Mouse (Mus musculus) embryonic facial prominence, embryonic 13.5 days (tissue): ENCODE results near the gene Josd2. TPM values are rescaled to one million over a fixed set of nuclear protein-coding genes. Genes with fewer than 3 reads are reported as not detected.

Experiments
- ATAC-seq: fragments of 200-750 bp; cut with Nextera tagmentation; 2 replicates; pipeline ENCODE4 v1.8.0; 2017; ENCODE audit warnings: low read depth; ENCODE audit not compliant: insufficient number of reproducible peaks, insufficient read depth, low FRiP score, low TSS enrichment
- H3K27ac ChIP-seq: fragments of 300-500 bp; sonication (generic); 2 replicates; pipeline ENCODE4 v1.5.1; 2015; ENCODE audit warnings: moderate library complexity, mild to moderate bottlenecking, inconsistent platforms
- H3K27me3 ChIP-seq: fragments of 300-500 bp; sonication (generic); 2 replicates; pipeline ENCODE4 v1.6.1; 2015; ENCODE audit warnings: mild to moderate bottlenecking, inconsistent platforms
- H3K36me3 ChIP-seq: fragments of 300-500 bp; sonication (generic); 2 replicates; pipeline ENCODE4 v1.6.1; 2015; ENCODE audit warnings: mild to moderate bottlenecking, inconsistent platforms
- H3K4me1 ChIP-seq: fragments of 300-500 bp; sonication (generic); 2 replicates; pipeline ENCODE4 v1.6.1; 2015; ENCODE audit warnings: inconsistent platforms
- H3K4me2 ChIP-seq: fragments of 300-500 bp; sonication (generic); 2 replicates; pipeline ENCODE4 v1.6.1; 2015; ENCODE audit warnings: moderate library complexity, mild to moderate bottlenecking, inconsistent platforms
- H3K4me3 ChIP-seq: fragments of 300-500 bp; sonication (generic); 2 replicates; pipeline ENCODE4 v1.5.1; 2015; ENCODE audit warnings: mild to moderate bottlenecking, inconsistent platforms
- H3K9ac ChIP-seq: fragments of 300-500 bp; sonication (generic); 2 replicates; pipeline ENCODE4 v1.6.1; 2015; ENCODE audit warnings: mild to moderate bottlenecking, inconsistent platforms
- H3K9me3 ChIP-seq: fragments of 300-500 bp; sonication (generic); 2 replicates; pipeline ENCODE4 v1.6.1; 2016; ENCODE audit warnings: inconsistent platforms
- WGBS: fragments of 180-500 bp; shearing (Covaris S2); methylation state at CpG from one replicate; pipeline ENCODE4 v1.1.7; 2015; ENCODE audit warnings: mixed read lengths; 5-methylcytosine and 5-hydroxymethylcytosine counted together
- polyA plus RNA-seq: library from polyadenylated mRNA; unstranded; fragments of >200 nt; fragmentation: Nextera tagmentation; extraction: Ambion mirVana; gene quantifications from 2 replicates; pipeline ENCODE4 v1.2.1, GENCODE M21; 2015

Josd2 gene
- polyA plus RNA-seq, 1 experiment from 2014 or later, result 93.6 TPM

DNA sequence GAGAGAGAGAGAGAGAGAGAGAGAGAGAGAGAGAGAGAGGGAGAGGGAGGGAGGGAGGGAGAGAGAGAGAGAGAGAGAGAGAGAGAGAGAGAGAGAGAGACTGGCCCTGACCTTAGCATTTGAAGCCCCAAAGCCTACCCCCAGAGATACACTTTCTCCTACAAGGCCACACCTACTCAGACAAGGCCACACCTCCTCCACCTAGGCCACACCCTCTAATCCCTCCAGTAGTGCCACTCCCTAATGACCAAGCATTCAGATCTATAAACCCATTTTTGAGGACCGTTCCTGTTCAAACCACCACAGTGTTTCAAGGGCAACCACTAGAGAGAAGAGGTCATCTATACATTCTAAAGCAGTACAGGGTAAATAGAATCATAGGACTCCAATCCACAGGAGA is 11.5 kb upstream of the Josd2 start:
- Histone ChIP-seq H3K9me3 (no peaks in the 10 kb centered on the region), H3K4me2 (no peak overlapping the region), H3K36me3 (peaks cover 18% of the 10 kb centered on the region), H3K27me3 (peaks cover 23% of the 10 kb centered on the region), H3K27ac (no peak overlapping the region), H3K4me3 (no peak overlapping the region), H3K9ac (no peak overlapping the region), H3K4me1 (no peaks in the 10 kb centered on the region; the same call in 1 of the 2 replicates)
- no peak for ATAC-seq
- 95% methylated on average over 1 of the region's 1 CpGs for WGBS

DNA sequence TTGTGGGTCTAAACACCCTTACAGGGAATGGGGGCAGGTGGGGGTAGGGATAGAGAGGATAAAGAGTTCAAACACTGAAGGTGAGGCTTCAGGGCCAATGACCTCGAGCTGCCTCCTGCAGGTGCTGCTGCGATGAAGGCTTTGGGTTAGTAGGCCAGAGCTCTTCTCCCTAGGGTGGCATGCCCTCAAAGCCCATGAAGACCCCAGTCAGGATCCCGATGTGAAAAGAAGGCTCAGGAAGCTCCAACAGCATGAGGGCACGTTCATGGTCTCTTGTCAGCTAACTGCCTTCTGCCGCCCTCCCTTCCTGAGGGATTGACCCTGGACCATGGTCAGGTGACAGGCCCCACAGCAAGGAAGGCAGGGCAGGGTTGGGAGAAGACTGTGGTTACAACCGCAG is 7.7 kb upstream of the Josd2 start:
- WGBS, result 79% methylated on average over 6 of the region's 6 CpGs
- Histone ChIP-seq H3K4me3 (no peak overlapping the region), H3K27me3 (peaks cover 59% of the 10 kb centered on the region)

DNA sequence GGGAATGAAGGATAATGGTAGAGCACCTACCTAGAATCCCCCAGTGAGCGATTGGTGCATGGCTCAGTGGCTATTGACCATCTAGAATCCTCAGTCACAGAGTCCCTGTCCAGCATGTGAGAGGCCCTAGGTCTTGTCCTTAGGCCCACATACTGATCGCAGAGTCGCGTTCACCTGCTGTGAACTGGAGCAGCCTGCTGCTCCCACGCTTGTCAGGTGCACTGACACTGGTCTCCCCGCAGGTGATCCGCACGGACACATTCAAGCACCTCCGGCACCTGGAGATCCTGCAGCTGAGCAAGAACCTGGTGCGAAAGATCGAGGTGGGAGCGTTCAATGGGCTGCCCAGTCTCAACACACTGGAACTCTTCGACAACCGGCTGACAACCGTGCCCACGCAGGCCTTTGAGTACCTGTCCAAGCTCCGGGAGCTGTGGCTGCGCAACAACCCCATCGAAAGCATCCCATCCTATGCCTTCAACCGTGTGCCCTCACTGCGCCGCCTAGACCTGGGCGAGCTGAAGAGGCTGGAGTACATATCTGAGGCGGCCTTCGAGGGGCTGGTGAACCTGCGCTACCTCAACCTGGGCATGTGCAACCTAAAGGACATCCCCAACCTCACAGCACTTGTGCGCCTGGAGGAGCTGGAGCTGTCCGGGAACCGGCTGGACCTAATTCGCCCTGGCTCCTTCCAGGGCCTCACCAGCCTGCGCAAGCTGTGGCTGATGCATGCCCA is 6.8 kb upstream of the Josd2 start:
- H3K9me3 ChIP-seq, result no peaks in the 10 kb centered on the region
- H3K4me1 ChIP-seq, result peaks cover 10% of the 10 kb centered on the region
- peaks cover 63% of the 10 kb centered on the region for H3K27me3 ChIP-seq
- no peak overlapping the region for H3K9ac ChIP-seq
- H3K4me3 ChIP-seq, result no peak overlapping the region
- 76% methylated on average over 31 of the region's 31 CpGs for WGBS
- no peak overlapping the region for H3K27ac ChIP-seq
- ATAC-seq, result no peak
- no peak overlapping the region for H3K4me2 ChIP-seq
- H3K36me3 ChIP-seq, result peaks cover 33% of the 10 kb centered on the region

More for the DNA sequence above, 7.7 kb upstream of the Josd2 start:
- H3K27ac ChIP-seq, result no peak overlapping the region
- H3K4me2 ChIP-seq, result no peak overlapping the region
- no peaks in the 10 kb centered on the region for H3K9me3 ChIP-seq
- ATAC-seq, result no peak
- peaks cover 10% of the 10 kb centered on the region for H3K4me1 ChIP-seq
- peaks cover 33% of the 10 kb centered on the region for H3K36me3 ChIP-seq
- H3K9ac ChIP-seq, result no peak overlapping the region

DNA sequence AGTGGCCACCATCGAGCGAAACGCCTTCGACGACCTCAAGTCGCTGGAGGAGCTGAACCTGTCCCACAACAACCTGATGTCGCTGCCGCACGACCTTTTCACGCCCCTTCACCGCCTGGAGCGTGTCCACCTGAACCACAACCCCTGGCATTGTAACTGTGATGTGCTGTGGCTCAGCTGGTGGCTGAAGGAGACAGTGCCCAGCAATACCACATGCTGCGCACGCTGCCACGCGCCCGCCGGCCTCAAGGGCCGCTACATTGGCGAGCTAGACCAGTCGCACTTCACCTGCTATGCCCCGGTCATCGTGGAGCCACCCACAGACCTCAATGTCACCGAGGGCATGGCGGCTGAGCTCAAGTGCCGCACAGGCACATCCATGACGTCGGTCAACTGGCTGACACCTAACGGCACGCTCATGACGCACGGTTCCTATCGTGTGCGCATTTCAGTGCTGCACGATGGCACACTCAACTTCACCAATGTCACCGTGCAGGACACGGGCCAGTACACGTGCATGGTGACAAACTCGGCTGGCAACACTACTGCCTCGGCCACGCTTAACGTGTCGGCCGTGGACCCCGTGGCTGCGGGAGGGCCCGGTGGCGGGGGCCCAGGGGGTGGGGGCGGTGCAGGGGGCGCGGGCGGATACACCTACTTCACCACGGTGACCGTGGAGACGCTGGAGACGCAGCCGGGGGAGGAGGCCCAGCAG is 6.1 kb upstream of the Josd2 start:
- WGBS, result 72% methylated on average over 57 of the region's 57 CpGs
- Histone ChIP-seq H3K4me3 (0 out of 2 replicates have a peak overlapping the region, but pooled peaks have one; percentile 31), H3K4me1 (peaks cover 12% of the 10 kb centered on the region), H3K4me2 (peak overlapping the region; percentile 58; the same call in 1 of the 2 replicates), H3K27me3 (peaks cover 63% of the 10 kb centered on the region), H3K27ac (no peak overlapping the region), H3K9me3 (no peaks in the 10 kb centered on the region), H3K36me3 (peaks cover 33% of the 10 kb centered on the region), H3K9ac (no peak overlapping the region)
- ATAC-seq, result peak; percentile 6; the same call in 1 of the 2 replicates

DNA sequence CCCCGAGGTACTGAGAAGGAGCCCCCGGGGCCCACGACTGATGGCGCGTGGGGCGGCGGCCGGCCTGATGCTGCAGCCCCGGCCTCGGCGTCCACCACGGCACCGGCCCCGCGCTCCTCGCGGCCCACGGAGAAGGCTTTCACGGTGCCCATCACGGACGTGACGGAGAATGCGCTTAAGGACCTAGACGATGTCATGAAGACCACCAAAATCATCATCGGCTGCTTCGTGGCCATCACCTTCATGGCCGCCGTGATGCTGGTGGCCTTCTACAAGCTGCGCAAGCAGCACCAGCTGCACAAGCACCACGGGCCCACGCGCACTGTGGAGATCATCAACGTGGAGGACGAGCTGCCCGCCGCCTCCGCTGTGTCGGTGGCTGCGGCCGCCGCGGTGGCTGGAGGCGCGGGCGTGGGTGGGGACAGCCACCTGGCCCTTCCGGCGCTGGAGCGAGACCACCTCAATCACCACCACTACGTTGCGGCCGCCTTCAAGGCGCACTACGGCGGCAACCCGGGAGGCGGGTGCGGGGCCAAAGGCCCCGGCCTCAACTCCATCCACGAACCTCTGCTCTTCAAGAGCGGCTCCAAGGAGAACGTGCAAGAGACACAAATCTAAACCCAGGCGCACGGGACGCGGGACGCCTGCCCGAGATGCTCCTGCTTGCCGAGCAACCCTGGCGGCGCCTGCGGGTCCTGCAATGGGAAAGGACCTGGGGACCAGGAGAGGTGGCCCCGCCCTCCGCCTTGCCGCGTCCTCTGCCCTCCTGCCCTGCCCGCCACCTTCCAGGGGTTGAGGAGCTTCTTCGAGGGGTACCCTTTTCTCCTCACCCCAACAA is 5.3 kb upstream of the Josd2 start:
- no peak overlapping the region for H3K27ac ChIP-seq
- ATAC-seq, result no peak
- peaks cover 63% of the 10 kb centered on the region for H3K27me3 ChIP-seq
- H3K4me1 ChIP-seq, result peaks cover 20% of the 10 kb centered on the region
- peaks cover 31% of the 10 kb centered on the region for H3K36me3 ChIP-seq
- peak overlapping the region; percentile 31 for H3K4me3 ChIP-seq
- 0 out of 2 replicates have a peak overlapping the region, but pooled peaks have one; percentile 46 for H3K9ac ChIP-seq
- peak overlapping the region; percentile 58 for H3K4me2 ChIP-seq
- WGBS, result 26% methylated on average over 74 of the region's 77 CpGs
- no peaks in the 10 kb centered on the region for H3K9me3 ChIP-seq

DNA sequence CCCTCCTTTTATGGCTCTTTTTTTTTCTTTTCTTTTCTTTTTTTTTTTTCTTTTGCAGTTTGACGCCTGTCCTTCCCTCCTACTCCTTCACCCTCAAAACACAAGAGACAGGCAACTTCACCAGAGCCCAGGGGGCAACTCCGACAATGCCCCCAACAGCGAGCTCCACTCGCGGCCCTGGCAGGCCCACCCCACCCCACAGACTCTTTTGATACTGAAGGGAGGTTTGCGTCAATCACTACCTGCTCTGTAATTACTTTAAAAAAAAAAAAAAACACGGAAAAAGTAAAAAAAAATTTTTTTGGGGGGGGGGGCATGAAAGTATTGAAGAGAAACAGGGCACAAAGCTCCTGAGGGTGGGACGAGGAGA is 4.7 kb upstream of the Josd2 start:
- H3K9me3 ChIP-seq, result no peaks in the 10 kb centered on the region
- peaks cover 63% of the 10 kb centered on the region for H3K27me3 ChIP-seq
- WGBS, result 26% methylated on average over 8 of the region's 8 CpGs
- H3K9ac ChIP-seq, result no peak overlapping the region
- no peak overlapping the region for H3K27ac ChIP-seq
- peaks cover 27% of the 10 kb centered on the region for H3K36me3 ChIP-seq
- H3K4me2 ChIP-seq, result peak overlapping the region; percentile 58
- ATAC-seq, result no peak
- no peak overlapping the region for H3K4me3 ChIP-seq
- peaks cover 21% of the 10 kb centered on the region for H3K4me1 ChIP-seq

DNA sequence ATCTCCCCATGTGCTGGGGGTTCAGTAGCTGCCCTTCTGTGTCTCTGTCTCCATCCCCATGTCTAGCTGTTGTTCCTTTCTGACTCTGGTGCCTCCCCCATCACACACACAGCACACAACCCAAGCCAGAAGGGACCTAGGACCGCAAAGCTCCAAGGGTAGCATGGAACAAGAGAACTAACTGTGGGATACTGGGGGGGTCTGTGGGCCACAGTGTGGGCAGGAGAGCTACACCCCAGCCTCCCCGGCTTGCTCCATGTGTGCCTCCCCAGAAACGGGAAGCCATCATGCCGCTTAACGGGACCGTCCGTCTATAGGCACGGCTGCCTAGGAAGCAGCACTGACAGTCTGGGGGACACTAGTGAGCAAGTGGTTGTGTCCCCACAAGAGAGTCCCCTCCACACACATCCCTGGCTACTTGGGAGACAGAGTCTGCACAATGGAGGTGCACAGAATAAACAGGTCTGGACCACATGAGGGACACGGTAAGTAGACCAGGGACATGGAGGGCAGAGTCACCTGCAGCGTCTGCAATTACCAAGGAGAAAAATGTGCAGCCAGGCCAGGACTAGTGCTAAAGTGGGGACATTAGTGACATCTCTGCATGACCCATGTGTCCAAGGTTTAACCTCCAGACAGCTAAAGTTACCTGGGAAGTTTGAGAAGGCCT is 4.1 kb upstream of the Josd2 start:
- Histone ChIP-seq H3K4me2 (no peak overlapping the region), H3K9me3 (no peaks in the 10 kb centered on the region), H3K9ac (no peak overlapping the region), H3K4me3 (no peak overlapping the region), H3K27me3 (peaks cover 63% of the 10 kb centered on the region), H3K36me3 (peaks cover 23% of the 10 kb centered on the region), H3K27ac (no peak overlapping the region), H3K4me1 (peaks cover 26% of the 10 kb centered on the region)
- no peak for ATAC-seq
- WGBS, result 84% methylated on average over 10 of the region's 10 CpGs

DNA sequence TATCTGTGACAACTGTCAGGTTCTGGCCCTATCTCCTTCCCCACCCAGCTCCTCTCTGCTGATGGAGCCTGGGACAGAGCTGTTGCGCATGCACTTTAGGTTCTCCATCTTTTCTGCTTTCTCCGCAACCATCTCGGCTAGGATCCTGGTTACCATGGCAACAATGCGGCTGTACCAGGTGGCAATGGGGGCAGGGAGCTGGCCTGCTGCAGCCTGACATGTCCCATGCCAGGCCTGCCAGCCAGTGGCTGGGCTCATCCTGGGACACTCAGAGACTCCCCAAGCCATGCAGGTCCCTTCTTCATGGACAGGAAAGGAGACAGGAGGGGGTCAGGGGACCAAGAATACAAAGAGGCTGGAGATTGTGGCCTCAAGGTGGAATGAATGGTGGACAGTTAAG is 3.3 kb upstream of the Josd2 start:
- H3K27ac ChIP-seq, result no peak overlapping the region
- peaks cover 30% of the 10 kb centered on the region for H3K4me1 ChIP-seq
- 28% methylated on average over 4 of the region's 4 CpGs for WGBS
- peaks cover 23% of the 10 kb centered on the region for H3K36me3 ChIP-seq
- H3K27me3 ChIP-seq, result peaks cover 58% of the 10 kb centered on the region
- H3K4me2 ChIP-seq, result no peak overlapping the region
- H3K4me3 ChIP-seq, result no peak overlapping the region
- H3K9me3 ChIP-seq, result no peaks in the 10 kb centered on the region
- ATAC-seq, result no peak
- peak overlapping the region; percentile 40; the same call in 1 of the 2 replicates for H3K9ac ChIP-seq

DNA sequence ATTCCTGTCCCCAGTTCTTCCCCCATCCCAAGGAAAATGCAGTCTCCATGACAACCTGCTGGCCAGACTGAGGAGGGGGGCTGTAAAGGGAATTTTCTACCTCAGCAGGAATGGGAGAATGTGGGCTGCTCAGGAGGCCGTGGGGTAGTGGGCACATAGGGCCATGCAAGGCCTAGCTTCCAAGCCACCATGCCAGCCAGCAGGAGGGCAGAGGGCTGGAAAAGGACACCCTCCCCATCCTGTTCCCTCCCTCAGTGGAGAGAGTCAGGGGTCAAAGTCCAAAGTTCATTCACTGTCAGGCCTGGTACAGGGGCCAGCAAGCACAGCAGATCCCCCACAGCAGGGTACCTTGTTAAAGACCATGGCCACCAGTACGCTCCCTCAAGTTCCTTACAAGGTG is 2.7 kb upstream of the Josd2 start, which contains the start of gene Aspdh:
Aspdh (plus strand) TSS at position 281 of the 400 bp plus-strand sequence.
- H3K36me3 ChIP-seq, result peaks cover 23% of the 10 kb centered on the region
- peaks cover 52% of the 10 kb centered on the region for H3K27me3 ChIP-seq
- H3K9me3 ChIP-seq, result no peaks in the 10 kb centered on the region
- no peak within 1 kb of the TSS for H3K4me2 ChIP-seq
- no peak for ATAC-seq
- H3K27ac ChIP-seq, result no peak within 1 kb of the TSS
- H3K4me1 ChIP-seq, result peaks cover 30% of the 10 kb centered on the region
- peak within 1 kb of the TSS; percentile 40 for H3K9ac ChIP-seq
- 64% methylated on average over 2 of the region's 2 CpGs for WGBS
- no peak within 1 kb of the TSS for H3K4me3 ChIP-seq

DNA sequence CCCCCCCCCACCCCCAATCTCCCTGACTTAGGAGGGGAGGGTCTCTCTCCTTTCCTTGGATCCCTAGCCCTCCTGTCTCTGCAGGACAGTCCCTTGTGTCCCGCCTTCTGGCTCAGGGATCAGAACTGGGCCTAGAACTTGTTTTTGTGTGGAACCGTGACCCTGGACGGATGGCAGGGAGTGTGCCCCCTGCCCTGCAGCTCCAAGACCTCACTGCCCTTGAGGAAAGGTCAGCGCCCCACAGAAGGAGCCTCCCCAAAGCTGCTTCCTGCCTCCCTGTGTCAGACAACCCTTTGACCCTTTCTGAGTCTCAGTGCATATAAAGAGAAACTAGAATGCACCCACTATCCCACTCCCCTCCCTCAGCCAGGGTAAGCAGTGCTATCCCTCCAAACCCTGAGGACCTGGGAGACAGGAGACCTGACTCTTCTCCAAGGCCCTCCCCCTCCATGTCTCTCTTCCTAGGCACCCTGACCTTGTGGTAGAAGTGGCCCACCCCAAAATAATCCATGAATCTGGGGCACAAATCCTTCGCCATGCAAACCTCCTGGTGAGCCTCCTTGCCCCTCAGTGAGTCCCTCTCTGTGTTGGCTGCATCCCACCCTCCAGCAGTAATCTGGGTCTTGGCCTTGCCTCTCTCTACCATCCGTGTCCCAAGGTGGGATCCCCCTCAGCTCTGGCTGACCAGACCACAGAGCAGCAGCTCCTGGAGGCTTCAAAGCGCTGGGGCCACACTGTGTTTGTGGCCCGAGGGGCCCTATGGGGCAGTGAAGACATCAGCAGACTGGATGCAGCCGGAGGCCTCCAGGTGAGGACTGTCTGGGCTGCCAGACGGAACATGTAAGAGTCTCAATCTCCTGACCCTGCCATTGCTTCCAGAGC is 1.5 kb upstream of the Josd2 start:
- Histone ChIP-seq H3K27me3 (peaks cover 40% of the 10 kb centered on the region), H3K9ac (peak overlapping the region; percentile 27; the same call in 1 of the 2 replicates), H3K9me3 (no peaks in the 10 kb centered on the region), H3K4me3 (no peak overlapping the region), H3K36me3 (peaks cover 15% of the 10 kb centered on the region), H3K4me1 (peaks cover 30% of the 10 kb centered on the region), H3K27ac (no peak overlapping the region), H3K4me2 (no peak overlapping the region)
- WGBS, result 72% methylated on average over 10 of the region's 10 CpGs
- ATAC-seq, result no peak
